ENCODE assay signal across 13 mouse cellular contexts in genomic region chr19:56637035-56637683, GRCm38 (mm10).
DNase-seq lines count a peak whose midpoint lies in the region; ATAC-seq and TF ChIP-seq lines count a peak whose summit lies in the region.
"Had no signal": no experiment of that assay in that cellular context is flagged by ENCODE, and none has a peak within 500 bp of the region (broad histone marks: within the 10 kb centered on the region; RNA-seq: fewer than 3 reads in every experiment).

No protein-coding gene starts in this region.

- no peak overlapping the region for H3K4me2 ChIP-seq in midbrain, embryonic 11.5 days
- no peak overlapping the region for H3K4me2 ChIP-seq in stomach, embryonic 15.5 days

- peak overlapping the region; percentile 42 for H3K27ac ChIP-seq in midbrain, embryonic 10.5 days (replicated peaks)
- no peak overlapping the region for H3K27ac ChIP-seq in midbrain, embryonic 11.5 days (ENCODE audit: low read depth, low read length)
- no peak overlapping the region for H3K27ac ChIP-seq in stomach, embryonic 15.5 days
- H3K27ac ChIP-seq in gastrocnemius, adult 2 months, result no peak overlapping the region

- peaks cover 23% of the 10 kb centered on the region for H3K4me1 ChIP-seq in midbrain, embryonic 10.5 days
- H3K4me1 ChIP-seq in midbrain, embryonic 11.5 days (ENCODE audit: control insufficient read depth, insufficient read depth, low read length), result no peaks in the 10 kb centered on the region
- 0 out of 2 replicates have a peak, but pooled peaks cover 6% of the 10 kb centered on the region for H3K4me1 ChIP-seq in stomach, embryonic 15.5 days
- H3K4me1 ChIP-seq: megakaryocyte, embryonic 14.5 days had no signal

- H3K9ac ChIP-seq in midbrain, embryonic 11.5 days (ENCODE audit: low read length), result no peak overlapping the region
- no peak overlapping the region for H3K9ac ChIP-seq in stomach, embryonic 15.5 days

- no peak for TF ChIP-seq CTCF in gastrocnemius, adult 2 months (IDR thresholded peaks at IDR 0.05)

- peak; percentile 10 for DNase-seq in cerebellum, adult 8-10 months
- DNase-seq in cerebellum, postnatal 4 days (ENCODE audit: low spot score in 2 of 2), result no peak
- DNase-seq in midbrain, embryonic 10.5 days (ENCODE audit: low spot score), result peak; percentile 27
- no peak for DNase-seq in midbrain, embryonic 11.5 days (ENCODE audit: low spot score, missing footprints)
- DNase-seq in layer of hippocampus, postnatal 10 days (ENCODE audit: low spot score in 2 of 2), result peak; percentile 38 to 48
- DNase-seq in heart, postnatal 4 days, result no peak
- no peak for DNase-seq in gastrocnemius, adult 2 months
- DNase-seq: heart, adult 18-20 months; kidney, postnatal 4 days; liver had no signal

- H3K36me3 ChIP-seq in midbrain, embryonic 10.5 days, result no peaks in the 10 kb centered on the region
- no peaks in the 10 kb centered on the region for H3K36me3 ChIP-seq in midbrain, embryonic 11.5 days (ENCODE audit: control insufficient read depth, insufficient read depth, low read length)
- no peaks in the 10 kb centered on the region for H3K36me3 ChIP-seq in stomach, embryonic 15.5 days

- no peak overlapping the region for H3K4me3 ChIP-seq in midbrain, embryonic 10.5 days
- no peak overlapping the region for H3K4me3 ChIP-seq in midbrain, embryonic 11.5 days (ENCODE audit: low read depth, low read length)
- H3K4me3 ChIP-seq in stomach, embryonic 15.5 days (replicated peaks), result no peak overlapping the region
- H3K4me3 ChIP-seq in gastrocnemius, adult 2 months, result no peak overlapping the region
- H3K4me3 ChIP-seq: megakaryocyte, embryonic 14.5 days had no signal

- peaks cover 10% of the 10 kb centered on the region for H3K9me3 ChIP-seq in midbrain, embryonic 10.5 days (replicated peaks)
- H3K9me3 ChIP-seq in midbrain, embryonic 11.5 days (ENCODE audit: control insufficient read depth, low read length), result 0 out of 2 replicates have a peak, but pooled peaks cover 2% of the 10 kb centered on the region
- no peaks in the 10 kb centered on the region for H3K9me3 ChIP-seq in stomach, embryonic 15.5 days

- 47% methylated on average over 12 of the region's 12 CpGs for WGBS in midbrain, embryonic 10.5 days
- 38% methylated on average over 12 of the region's 12 CpGs for WGBS in midbrain, embryonic 11.5 days
- WGBS in stomach, embryonic 15.5 days, result 53% methylated on average over 12 of the region's 12 CpGs

- no peak for ATAC-seq in midbrain, embryonic 11.5 days (ENCODE audit: low FRiP score)
- peak; percentile 53; the same call in 1 of the 2 replicates for ATAC-seq in stomach, embryonic 15.5 days (ENCODE audit: insufficient read depth, low FRiP score, low read depth)
- ATAC-seq: Patski had no signal

- H3K27me3 ChIP-seq in midbrain, embryonic 10.5 days (ENCODE audit: low read depth, poor library complexity, severe bottlenecking), result no peaks in the 10 kb centered on the region
- no peaks in the 10 kb centered on the region for H3K27me3 ChIP-seq in midbrain, embryonic 11.5 days (ENCODE audit: control insufficient read depth, insufficient read depth, low read length)
- no peaks in the 10 kb centered on the region for H3K27me3 ChIP-seq in stomach, embryonic 15.5 days (replicated peaks)

- intact Hi-C loops in gastrocnemius, adult 2 months (cut with DNase I), result no loop called here

Comparison
In these comparisons a context has a peak if more than half of its experiments do, and no peak if none do; other contexts are left out.
1. DNase-seq: peak in cerebellum, adult 8-10 months (single experiment), midbrain, embryonic 10.5 days (single experiment) and layer of hippocampus, postnatal 10 days (2 of 2); none in cerebellum, postnatal 4 days (0 of 2), midbrain, embryonic 11.5 days (single experiment), heart, postnatal 4 days (single experiment) and gastrocnemius, adult 2 months (single experiment).